Mouse (Mus musculus): ENCODE results near the gene Zfyve19. TPM values are rescaled to one million over a fixed set of nuclear protein-coding genes. Genes with fewer than 3 reads are reported as not detected.

The Zfyve19 gene
- 24.9 and 33.6 TPM in 2 replicates for total RNA-seq (2021)
- long read RNA-seq, experiment 1, transcript Zfyve19-201 (11 exons, 2,008 nt): major isoform, 25 of 43 reads
- long read RNA-seq, experiment 1, partial matches to known transcripts: 4 of 43 reads
- long read RNA-seq, experiment 1, other reads (novel, unspliced or antisense): 13 of 43 reads
- long read RNA-seq, experiment 2, transcript Zfyve19-201 (11 exons, 2,008 nt): major isoform, 17 of 29 reads
- long read RNA-seq, experiment 2, partial matches to known transcripts: 0 of 29 reads
- long read RNA-seq, experiment 2, other reads (novel, unspliced or antisense): 12 of 29 reads

- peak; percentile 97 for DNase-seq
Measured at GRCm38 (mm10) chr2:119208344-119209175, at the start of gene Zfyve19, which contains the start of gene Dnajc17. TSS of gene Zfyve19 (plus strand) at chr2:119208617. TSS of gene Dnajc17 (minus strand) at chr2:119208795.

GRCm38 (mm10) chr2:119161247-119161646 lies 47.2 kb upstream of the Zfyve19 start:
- peak; percentile 57 for DNase-seq

- no peak for DNase-seq
Measured at GRCm38 (mm10) chr2:119163135-119163534, 45.3 kb upstream of the Zfyve19 start.

GRCm38 (mm10) chr2:119163999-119164398 lies 44.4 kb upstream of the Zfyve19 start:
- DNase-seq: no peak

GRCm38 (mm10) chr2:119165401-119165800 lies 43.0 kb upstream of the Zfyve19 start:
- DNase-seq: no peak

- DNase-seq: peak; percentile 86
Measured at GRCm38 (mm10) chr2:119166901-119167865, 41.2 kb upstream of the Zfyve19 start, which contains the start of gene Gchfr. TSS of gene Gchfr (plus strand) at chr2:119167773.

- DNase-seq: no peak
Measured at GRCm38 (mm10) chr2:119167866-119168256, 40.6 kb upstream of the Zfyve19 start.

- DNase-seq: no peak
Measured at GRCm38 (mm10) chr2:119170282-119170681, 38.1 kb upstream of the Zfyve19 start.

- DNase-seq: peak; percentile 47
Measured at GRCm38 (mm10) chr2:119171574-119171973, 36.8 kb upstream of the Zfyve19 start.

GRCm38 (mm10) chr2:119172446-119172845 lies 36.0 kb upstream of the Zfyve19 start:
- no peak for DNase-seq

GRCm38 (mm10) chr2:119172862-119173576 lies 35.4 kb upstream of the Zfyve19 start:
- DNase-seq: peak; percentile 92

- peak; percentile 26 for DNase-seq
Measured at GRCm38 (mm10) chr2:119173991-119174651, 34.3 kb upstream of the Zfyve19 start, which contains the start of gene Gm14137. TSS of gene Gm14137 (plus strand) at chr2:119174509.

GRCm38 (mm10) chr2:119174866-119175265 lies 33.6 kb upstream of the Zfyve19 start:
- DNase-seq: no peak

- DNase-seq: peak; percentile 34
Measured at GRCm38 (mm10) chr2:119175614-119176013, 32.8 kb upstream of the Zfyve19 start.

GRCm38 (mm10) chr2:119176761-119177160 lies 31.7 kb upstream of the Zfyve19 start:
- no peak for DNase-seq

- DNase-seq: no peak
Measured at GRCm38 (mm10) chr2:119177384-119177939, 31.0 kb upstream of the Zfyve19 start.

- no peak for DNase-seq
Measured at GRCm38 (mm10) chr2:119182914-119183313, 25.5 kb upstream of the Zfyve19 start.

- peak; percentile 92 for DNase-seq
Measured at GRCm38 (mm10) chr2:119189029-119189710, 19.2 kb upstream of the Zfyve19 start.

GRCm38 (mm10) chr2:119190969-119191368 lies 17.4 kb upstream of the Zfyve19 start:
- DNase-seq: no peak

- DNase-seq: no peak
Measured at GRCm38 (mm10) chr2:119194140-119194539, 14.3 kb upstream of the Zfyve19 start.

Data from adrenal gland, postnatal 14 days (tissue).